Mouse (Mus musculus) kidney, postnatal 36 days (tissue): ENCODE measurements around the gene Egln1.

Source experiments
- DNase-seq, 2 experiments: peaks; one replicate each; pipeline ENCODE4 v3.0.0; 2021 to 2022; ENCODE audit warnings: mixed read lengths in 2 of 2

The Egln1 gene

GRCm38 (mm10) chr8:124898251-124898905 is 50.7 kb downstream of the Egln1 start:
- DNase-seq = no peak

GRCm38 (mm10) chr8:124897386-124898250 is 51.5 kb downstream of the Egln1 start, which contains the start of the genes Exoc8 and Sprtn:
TSS of gene Exoc8 (minus strand) at chr8:124897705.
TSS of gene Sprtn (plus strand) at chr8:124897886.
- DNase-seq = peak; percentile 95 to 98

DNA sequence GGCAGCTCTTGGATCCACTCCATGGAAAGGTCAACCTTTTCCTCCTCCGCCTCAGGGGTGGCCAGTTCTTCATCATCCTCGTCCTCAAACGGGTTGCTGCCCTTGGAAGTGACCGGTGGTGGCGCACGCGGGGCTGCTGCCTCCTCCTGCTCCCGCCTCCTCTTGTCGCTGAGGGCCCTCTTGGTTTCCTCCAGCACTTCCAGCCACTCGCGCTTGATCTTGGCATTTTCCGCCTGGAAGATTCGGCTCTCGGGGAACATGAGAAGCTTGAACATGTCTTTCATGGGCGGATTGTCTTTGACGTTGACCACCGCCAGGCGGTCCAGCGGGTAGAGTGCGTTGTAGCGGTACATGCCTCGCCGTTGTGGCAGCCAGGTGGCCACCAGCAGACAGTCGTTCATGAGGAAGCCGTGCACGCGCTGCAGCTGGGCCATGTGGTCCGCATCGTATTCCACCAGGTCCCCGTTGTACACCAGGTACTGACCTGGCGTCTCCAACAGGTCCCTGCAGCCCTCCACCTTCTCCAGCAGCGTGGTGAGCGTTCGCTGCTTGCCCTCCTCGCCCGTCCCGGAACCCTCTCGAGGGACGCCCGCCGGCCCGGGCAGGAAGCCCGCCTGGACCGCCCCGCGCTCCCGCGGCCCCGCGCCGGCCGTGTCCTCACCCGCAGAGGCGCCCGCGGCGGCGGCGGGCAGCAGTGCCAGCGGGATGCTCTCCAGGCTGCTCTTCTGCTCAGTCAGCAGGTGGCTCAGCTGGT is 52.3 kb downstream of the Egln1 start:
- DNase-seq = peak; percentile 85 to 90

DNA sequence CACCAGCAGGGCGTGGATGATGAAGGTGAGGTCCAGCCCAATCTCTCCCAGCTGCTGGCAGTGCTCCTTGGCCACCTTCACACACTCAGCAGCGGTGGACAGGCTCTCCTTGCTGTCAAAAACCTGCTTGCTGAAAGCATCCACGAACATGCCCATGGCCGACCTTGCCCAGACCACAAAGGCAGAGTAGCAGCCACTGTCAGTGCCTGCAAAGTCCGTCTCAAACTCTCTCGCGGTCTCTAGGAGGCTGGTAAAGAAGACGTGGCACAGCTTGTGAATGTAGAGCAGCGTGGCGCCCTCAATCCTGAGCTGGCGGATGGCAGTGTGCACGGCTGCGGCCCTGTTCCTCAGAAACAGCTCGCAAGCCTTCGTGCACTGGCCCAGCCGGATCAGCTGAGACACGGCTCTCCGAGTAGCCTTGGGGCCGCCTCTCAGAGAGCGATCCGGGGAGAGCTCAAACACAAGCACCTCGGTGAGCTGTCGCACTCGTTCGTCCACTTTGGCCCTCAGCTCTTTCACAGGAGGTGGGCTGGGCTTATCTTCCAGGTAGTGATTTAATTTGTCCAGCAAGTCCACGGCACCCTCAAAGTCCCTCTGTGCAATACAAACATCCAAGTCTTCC is 53.0 kb downstream of the Egln1 start:
- DNase-seq = no peak

DNA sequence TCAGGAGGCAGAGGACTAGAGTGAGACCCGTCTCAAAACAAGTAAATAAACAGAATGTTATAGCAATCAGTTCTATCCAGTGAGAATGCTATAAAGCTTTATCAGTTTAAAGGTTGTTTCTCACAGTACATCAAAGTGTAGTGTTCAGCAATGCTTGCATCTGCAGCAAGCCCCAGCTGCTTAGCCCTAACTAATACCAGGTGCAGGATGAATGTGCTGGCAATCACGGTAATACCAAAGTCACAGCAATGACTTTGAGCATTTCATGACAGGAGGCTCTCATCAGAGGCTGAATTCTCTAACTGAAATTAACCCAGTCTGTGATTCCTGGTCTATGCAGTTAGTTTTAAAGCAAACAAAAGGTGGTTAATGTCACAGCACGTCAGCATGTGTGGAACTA is 56.5 kb downstream of the Egln1 start:
- DNase-seq = no peak

DNA sequence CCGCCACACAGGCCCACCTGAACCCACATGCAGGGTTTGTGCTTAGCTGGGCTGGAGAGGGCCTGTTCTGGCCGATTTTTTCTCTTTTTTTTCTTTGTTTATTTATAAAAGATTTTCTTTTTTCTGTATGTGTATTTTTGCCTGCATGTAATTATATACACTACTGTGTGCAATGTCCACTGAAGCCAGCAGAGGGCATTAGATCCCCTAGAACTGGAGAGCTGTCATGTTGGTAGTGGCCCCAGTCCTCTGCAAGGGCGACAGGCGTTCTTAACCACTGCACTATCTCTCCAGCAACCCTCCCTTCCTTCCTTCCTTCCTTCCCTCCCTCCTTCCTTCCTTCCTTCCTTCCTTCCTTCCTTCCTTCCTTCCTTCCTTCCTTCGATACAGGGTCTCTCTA is 60.7 kb downstream of the Egln1 start:
- no peak for DNase-seq

DNA sequence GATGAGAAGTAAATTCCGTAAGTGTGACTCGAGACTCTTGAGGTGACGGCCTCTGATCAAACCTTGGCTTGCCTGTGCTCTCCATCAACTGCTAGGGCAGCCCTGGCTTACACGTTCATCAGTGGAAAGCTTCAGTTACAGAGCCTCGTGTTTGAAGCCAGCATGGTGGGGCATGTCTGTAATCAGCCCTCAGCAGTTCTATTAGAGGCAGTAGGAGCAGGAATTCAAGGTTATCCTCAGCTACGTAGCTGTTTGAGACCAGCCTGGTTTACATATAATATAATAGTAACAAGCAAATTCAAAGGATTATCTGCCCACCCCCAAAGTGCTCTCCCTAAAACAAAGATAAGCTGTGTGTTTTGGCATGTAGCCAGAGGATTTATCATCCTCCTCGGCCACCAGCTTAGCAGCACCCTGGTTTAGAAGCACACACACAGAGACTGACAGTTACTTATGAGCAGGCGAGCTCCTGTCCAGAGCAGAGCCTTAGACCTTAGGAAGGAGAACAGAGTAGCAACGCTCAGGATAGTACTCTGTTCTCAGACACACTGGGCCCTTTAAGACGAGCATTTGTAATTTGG is 70.1 kb downstream of the Egln1 start:
- no peak for DNase-seq

GRCm38 (mm10) chr8:124878141-124878540 is 71.0 kb downstream of the Egln1 start:
- no peak for DNase-seq

DNA sequence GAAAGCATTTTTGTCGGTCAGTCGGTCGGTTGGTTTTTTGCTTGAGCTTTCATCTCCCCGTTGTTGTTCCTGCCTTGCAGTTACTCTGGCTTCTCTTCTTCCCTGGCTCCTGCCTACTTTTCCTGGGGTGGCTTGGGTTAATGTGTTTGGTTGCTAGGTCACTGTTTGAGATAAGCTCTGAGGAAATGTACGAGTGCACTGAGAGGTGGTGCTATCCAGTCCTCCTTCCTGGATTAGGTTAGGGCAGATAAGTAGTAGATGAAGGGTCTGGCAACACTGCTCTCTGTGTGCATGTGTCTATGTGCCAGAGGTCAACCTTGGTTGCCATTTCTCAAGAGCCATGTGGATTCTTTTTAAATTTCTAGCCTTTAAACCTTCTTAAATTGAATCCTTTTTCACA is 76.4 kb downstream of the Egln1 start:
- no peak for DNase-seq

DNA sequence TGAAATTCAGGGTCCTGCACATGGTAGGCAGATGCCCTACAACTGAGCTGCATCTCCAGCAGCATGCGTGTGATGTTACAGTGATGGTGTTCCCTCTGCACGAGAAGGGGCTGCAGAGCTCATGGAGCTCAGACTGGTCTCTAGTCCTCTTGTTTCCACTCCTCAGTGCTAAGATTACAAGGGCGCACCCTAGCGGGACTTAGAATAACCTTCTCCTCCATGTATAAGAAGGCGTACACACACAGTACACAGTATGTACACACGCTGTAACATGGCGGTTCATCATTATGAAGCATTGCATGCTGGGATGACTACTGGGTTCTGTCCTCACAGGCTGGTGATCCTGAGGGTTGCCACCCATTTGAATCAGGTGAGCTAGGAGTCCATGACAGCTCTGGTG is 77.0 kb downstream of the Egln1 start:
- DNase-seq = no peak

GRCm38 (mm10) chr8:124871474-124871873 is 77.7 kb downstream of the Egln1 start:
- DNase-seq = no peak

- no peak for DNase-seq
Observed at GRCm38 (mm10) chr8:124869708-124870107, 79.4 kb downstream of the Egln1 start.

GRCm38 (mm10) chr8:124867126-124867525 is 82.0 kb downstream of the Egln1 start:
- DNase-seq = no peak

DNA sequence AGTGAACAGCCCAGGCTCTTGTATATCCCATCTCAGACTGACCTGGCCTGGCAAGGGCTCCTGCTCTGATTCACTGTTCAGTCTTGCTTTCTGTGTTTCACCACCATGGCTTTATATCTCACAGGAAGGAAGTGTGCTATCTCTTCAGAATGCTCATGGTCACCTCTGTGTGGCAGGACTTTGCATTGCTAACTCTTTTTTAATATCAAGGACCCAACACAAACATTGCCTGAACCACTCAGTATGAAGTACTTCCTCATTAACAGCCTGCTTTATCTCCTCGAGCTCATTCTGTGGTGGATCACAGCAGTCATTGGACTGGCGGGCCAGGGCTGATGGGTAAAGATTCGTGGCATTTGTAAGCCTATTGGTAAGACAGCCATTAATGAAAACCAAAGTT is 82.5 kb downstream of the Egln1 start:
- no peak for DNase-seq

GRCm38 (mm10) chr8:124863729-124864128 is 85.4 kb downstream of the Egln1 start:
- DNase-seq = no peak

- DNase-seq = no peak
Observed at GRCm38 (mm10) chr8:124863163-124863677, 85.9 kb downstream of the Egln1 start.

- DNase-seq = peak; percentile 93 to 97
Observed at GRCm38 (mm10) chr8:124862321-124863162, 86.6 kb downstream of the Egln1 start, which contains the start of the genes Gnpat and 2810004N23Rik. TSS of gene Gnpat (plus strand) at chr8:124863033. TSS of gene 2810004N23Rik (minus strand) at chr8:124863120.

DNA sequence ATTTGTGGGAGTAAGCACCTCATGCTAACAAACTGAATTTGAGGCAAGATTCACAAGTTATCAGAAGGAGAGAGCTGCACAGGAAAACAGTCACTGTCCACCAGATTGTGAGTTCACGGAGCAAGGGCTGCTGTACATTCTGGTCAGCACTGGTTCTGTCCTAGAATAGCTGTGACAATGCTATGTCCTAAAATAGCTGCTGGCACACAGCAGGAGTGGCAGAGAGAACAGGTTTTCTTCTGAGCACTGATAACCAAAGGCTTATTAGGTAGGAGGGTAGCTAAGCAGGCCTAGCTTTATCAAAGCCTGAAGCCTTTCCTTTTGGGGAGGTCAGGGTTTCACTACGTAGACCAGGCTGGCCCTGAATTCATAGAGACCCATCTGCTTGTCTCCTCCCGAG is 88.9 kb downstream of the Egln1 start:
- DNase-seq = no peak

GRCm38 (mm10) chr8:124859466-124859865 is 89.7 kb downstream of the Egln1 start:
- peak in 1 of 2 experiments; percentile 77 for DNase-seq
